Mouse (Mus musculus): ENCODE measurements at regions not wholly inside any gene's neighbourhood (a gene's known extent, or its start where the extent isn't known, plus 50 kb on each side); places are given as distances from the start of the nearest gene placed in this dataset.

DNA sequence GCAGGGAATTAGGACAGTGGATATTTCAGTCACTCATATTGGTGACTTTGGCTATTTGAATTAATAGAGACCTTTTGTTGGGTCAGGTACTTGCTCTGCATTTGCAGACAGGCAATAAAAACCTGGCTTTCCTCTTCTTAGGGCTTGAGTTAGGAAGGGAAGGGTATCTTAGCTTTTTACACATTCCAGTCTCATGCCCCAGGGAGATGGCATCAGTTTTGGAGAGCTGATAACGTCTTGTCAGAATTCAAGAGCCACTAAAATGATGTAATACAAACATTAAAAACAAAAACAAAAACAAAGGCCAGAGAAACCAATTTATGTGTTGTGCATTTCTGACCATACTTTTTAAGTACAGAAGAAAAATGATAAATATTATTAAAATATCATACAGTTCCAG lies 214.3 kb downstream of the Ktn1 start:
- Histone ChIP-seq H3K9me3 (no peaks in the 10 kb centered on the region), H3K4me2 (no peak overlapping the region), H3K27me3 (no peaks in the 10 kb centered on the region), H3K9ac (no peak overlapping the region), H3K27ac (no peak overlapping the region), H3K4me1 (peaks cover 4% of the 10 kb centered on the region; the same call in 1 of the 2 replicates), H3K36me3 (no peaks in the 10 kb centered on the region), H3K4me3 (no peak overlapping the region)
- WGBS: 54% methylated on average over 1 of the region's 1 CpGs
- ATAC-seq (ENCODE audit: insufficient number of reproducible peaks, insufficient read depth, low FRiP score, low TSS enrichment, low read depth): no peak

DNA sequence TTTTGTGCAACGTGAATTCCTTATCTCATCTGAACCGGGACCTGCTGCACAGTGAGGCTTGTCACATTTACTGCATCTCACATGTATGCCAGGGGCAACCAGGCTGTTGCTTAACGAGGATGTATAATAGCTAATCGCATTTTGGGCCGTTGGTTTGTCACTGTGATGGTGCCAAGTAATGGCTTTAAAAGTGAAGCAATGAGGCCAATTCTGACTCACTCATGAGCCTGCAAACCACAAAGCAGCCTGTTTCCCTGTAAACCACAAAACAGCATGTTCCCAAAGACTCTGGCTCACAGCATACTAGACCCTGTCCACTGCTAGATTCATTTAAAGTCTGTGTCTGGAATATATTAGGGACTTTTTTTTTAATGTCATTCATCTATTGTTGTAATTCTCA lies 214.8 kb downstream of the Ktn1 start:
- Histone ChIP-seq H3K36me3 (no peaks in the 10 kb centered on the region), H3K9me3 (no peaks in the 10 kb centered on the region), H3K9ac (no peak overlapping the region), H3K4me3 (no peak overlapping the region), H3K27me3 (no peaks in the 10 kb centered on the region), H3K27ac (no peak overlapping the region), H3K4me2 (no peak overlapping the region), H3K4me1 (peaks cover 4% of the 10 kb centered on the region; the same call in 1 of the 2 replicates)
- ATAC-seq (ENCODE audit: insufficient number of reproducible peaks, insufficient read depth, low FRiP score, low TSS enrichment, low read depth): no peak
- WGBS: 47% methylated on average over 5 of the region's 5 CpGs

DNA sequence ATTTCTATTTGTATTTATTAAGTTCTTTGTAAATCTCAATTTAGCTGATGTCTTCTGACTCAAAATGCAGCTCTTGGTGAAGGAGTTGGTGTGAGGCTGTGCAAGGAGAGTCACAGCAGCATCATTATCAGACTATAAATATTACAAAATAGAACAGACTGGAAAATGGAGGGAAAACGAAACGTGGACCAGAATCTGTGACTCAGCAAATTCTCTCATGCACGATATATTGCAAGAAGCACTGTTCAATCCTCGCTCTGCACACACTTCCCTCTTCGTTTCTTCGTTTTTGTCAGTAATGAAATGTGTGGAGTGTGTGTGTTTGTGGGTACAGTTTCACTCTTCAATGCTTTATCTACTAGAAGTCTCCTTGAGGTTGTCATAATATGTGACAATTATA lies 215.5 kb downstream of the Ktn1 start:
- Histone ChIP-seq H3K9ac (no peak overlapping the region), H3K4me1 (peaks cover 4% of the 10 kb centered on the region; the same call in 1 of the 2 replicates), H3K9me3 (no peaks in the 10 kb centered on the region), H3K4me2 (no peak overlapping the region), H3K36me3 (no peaks in the 10 kb centered on the region), H3K27me3 (no peaks in the 10 kb centered on the region), H3K27ac (no peak overlapping the region), H3K4me3 (no peak overlapping the region)
- no peak for ATAC-seq (ENCODE audit: insufficient number of reproducible peaks, insufficient read depth, low FRiP score, low TSS enrichment, low read depth)
- WGBS: 82% methylated on average over 6 of the region's 6 CpGs

DNA sequence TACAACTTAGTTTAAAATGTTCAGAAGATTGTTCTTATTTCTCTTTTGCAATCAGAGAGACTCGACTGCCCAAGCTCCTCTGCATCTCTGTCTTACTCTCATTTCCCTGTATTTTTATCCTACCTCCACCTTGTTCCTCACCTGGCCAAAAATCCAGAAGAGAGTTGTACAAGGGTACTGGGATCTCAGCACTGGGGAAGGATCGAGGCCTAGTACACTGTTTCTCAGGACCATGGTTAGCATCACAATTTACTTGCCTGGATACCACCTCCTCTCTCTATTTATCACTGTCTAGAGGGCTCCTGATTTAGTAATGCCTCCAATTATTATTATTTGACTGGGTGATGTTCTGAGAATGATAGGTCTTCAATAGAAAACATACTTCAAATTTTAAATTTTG lies 218.8 kb downstream of the Ktn1 start:
- 88% methylated on average over 2 of the region's 2 CpGs for WGBS
- H3K4me1 ChIP-seq: peaks cover 4% of the 10 kb centered on the region; the same call in 1 of the 2 replicates
- no peaks in the 10 kb centered on the region for H3K36me3 ChIP-seq
- no peaks in the 10 kb centered on the region for H3K27me3 ChIP-seq
- H3K4me3 ChIP-seq: no peak overlapping the region
- H3K9me3 ChIP-seq: no peaks in the 10 kb centered on the region
- no peak overlapping the region for H3K4me2 ChIP-seq
- no peak for ATAC-seq (ENCODE audit: insufficient number of reproducible peaks, insufficient read depth, low FRiP score, low TSS enrichment, low read depth)
- H3K27ac ChIP-seq: no peak overlapping the region
- no peak overlapping the region for H3K9ac ChIP-seq

GRCm38 (mm10) chr14:47868258-47868780 lies 220.1 kb downstream of the Ktn1 start:
- H3K36me3 ChIP-seq: no peaks in the 10 kb centered on the region
- ATAC-seq (ENCODE audit: insufficient number of reproducible peaks, insufficient read depth, low FRiP score, low TSS enrichment, low read depth): no peak
- no peak overlapping the region for H3K4me2 ChIP-seq
- H3K27me3 ChIP-seq: no peaks in the 10 kb centered on the region
- WGBS: 57% methylated on average over 3 of the region's 3 CpGs
- no peaks in the 10 kb centered on the region for H3K9me3 ChIP-seq
- H3K27ac ChIP-seq: no peak overlapping the region
- no peak overlapping the region for H3K9ac ChIP-seq
- H3K4me3 ChIP-seq: no peak overlapping the region
- H3K4me1 ChIP-seq: peaks cover 4% of the 10 kb centered on the region; the same call in 1 of the 2 replicates

- Histone ChIP-seq H3K27ac (no peak overlapping the region), H3K9ac (no peak overlapping the region), H3K4me1 (no peaks in the 10 kb centered on the region), H3K27me3 (no peaks in the 10 kb centered on the region), H3K4me2 (no peak overlapping the region), H3K4me3 (no peak overlapping the region), H3K36me3 (no peaks in the 10 kb centered on the region), H3K9me3 (no peaks in the 10 kb centered on the region; the same call in 1 of the 2 replicates)
- 38% methylated on average over 5 of the region's 5 CpGs for WGBS
- no peak for ATAC-seq (ENCODE audit: insufficient number of reproducible peaks, insufficient read depth, low FRiP score, low TSS enrichment, low read depth)
Observed at GRCm38 (mm10) chr14:47876585-47876984, 228.3 kb downstream of the Ktn1 start.

DNA sequence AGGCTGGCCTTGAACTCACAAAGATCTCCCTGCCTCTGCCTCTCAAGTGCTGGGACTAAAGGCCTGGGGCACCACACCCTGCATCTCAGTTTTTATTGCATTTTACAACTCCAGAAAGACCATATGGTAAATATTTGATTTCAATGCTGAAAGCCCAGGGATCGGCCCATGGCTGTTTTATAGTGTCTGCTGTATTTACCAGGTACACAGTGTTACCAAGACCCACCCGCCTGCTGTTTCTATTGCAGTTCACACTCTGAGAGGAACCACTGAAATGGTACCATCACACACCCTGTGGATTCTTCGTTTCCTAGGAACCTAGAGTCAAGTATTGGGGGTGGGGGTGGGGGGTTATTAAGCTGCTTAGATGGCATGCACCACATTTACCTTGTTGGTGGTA lies 228.9 kb downstream of the Ktn1 start:
- 78% methylated on average over 3 of the region's 3 CpGs for WGBS
- no peak overlapping the region for H3K4me2 ChIP-seq

GRCm38 (mm10) chr14:47877771-47878443 lies 229.7 kb downstream of the Ktn1 start:
- H3K4me1 ChIP-seq: no peaks in the 10 kb centered on the region
- H3K9me3 ChIP-seq: no peaks in the 10 kb centered on the region; the same call in 1 of the 2 replicates
- no peak overlapping the region for H3K4me2 ChIP-seq
- no peaks in the 10 kb centered on the region for H3K36me3 ChIP-seq
- H3K4me3 ChIP-seq: no peak overlapping the region
- WGBS: 95% methylated on average over 5 of the region's 5 CpGs
- no peak overlapping the region for H3K27ac ChIP-seq
- H3K27me3 ChIP-seq: no peaks in the 10 kb centered on the region
- ATAC-seq (ENCODE audit: insufficient number of reproducible peaks, insufficient read depth, low FRiP score, low TSS enrichment, low read depth): no peak
- no peak overlapping the region for H3K9ac ChIP-seq

More for the DNA sequence above, 228.9 kb downstream of the Ktn1 start:
- ATAC-seq (ENCODE audit: insufficient number of reproducible peaks, insufficient read depth, low FRiP score, low TSS enrichment, low read depth): no peak
- H3K9ac ChIP-seq: no peak overlapping the region
- no peaks in the 10 kb centered on the region for H3K4me1 ChIP-seq
- H3K27me3 ChIP-seq: no peaks in the 10 kb centered on the region
- H3K36me3 ChIP-seq: no peaks in the 10 kb centered on the region
- H3K9me3 ChIP-seq: no peaks in the 10 kb centered on the region; the same call in 1 of the 2 replicates
- H3K27ac ChIP-seq: no peak overlapping the region
- H3K4me3 ChIP-seq: no peak overlapping the region

DNA sequence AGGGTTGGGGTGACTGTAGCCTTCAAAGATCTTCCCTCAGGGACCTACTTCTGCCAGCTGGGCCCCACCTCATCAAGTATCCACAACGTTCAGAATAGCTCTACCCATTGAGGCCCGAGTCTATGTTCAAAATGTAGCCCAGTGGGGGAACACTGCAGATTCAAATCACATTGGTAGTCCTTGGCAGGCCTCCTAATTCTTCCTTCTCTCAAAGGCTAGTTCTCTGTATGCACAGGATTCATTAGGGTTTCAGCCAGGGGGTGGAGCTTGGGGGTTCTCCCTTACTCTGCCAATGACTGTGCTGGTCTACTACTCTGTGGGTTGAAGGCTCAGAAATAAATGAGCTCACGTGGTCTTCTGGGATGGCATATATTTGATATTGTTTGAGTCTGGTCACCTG lies 235.3 kb upstream of the Peli2 start:
- Histone ChIP-seq H3K27ac (no peak overlapping the region), H3K4me3 (no peak overlapping the region), H3K9ac (no peak overlapping the region), H3K4me2 (no peak overlapping the region), H3K9me3 (no peaks in the 10 kb centered on the region; the same call in 1 of the 2 replicates), H3K4me1 (no peaks in the 10 kb centered on the region), H3K36me3 (no peaks in the 10 kb centered on the region), H3K27me3 (no peaks in the 10 kb centered on the region)
- no peak for ATAC-seq (ENCODE audit: insufficient number of reproducible peaks, insufficient read depth, low FRiP score, low TSS enrichment, low read depth)
- WGBS: 82% methylated on average over 3 of the region's 3 CpGs

- WGBS: 69% methylated on average over 9 of the region's 9 CpGs
Observed at GRCm38 (mm10) chr14:47890251-47891198, 230.1 kb upstream of the Peli2 start.

GRCm38 (mm10) chr14:47896581-47896980 lies 224.0 kb upstream of the Peli2 start:
- ATAC-seq (ENCODE audit: insufficient number of reproducible peaks, insufficient read depth, low FRiP score, low TSS enrichment, low read depth): no peak
- Histone ChIP-seq H3K9ac (no peak overlapping the region), H3K36me3 (no peaks in the 10 kb centered on the region), H3K4me3 (no peak overlapping the region), H3K27ac (no peak overlapping the region), H3K4me2 (no peak overlapping the region), H3K27me3 (no peaks in the 10 kb centered on the region), H3K9me3 (no peaks in the 10 kb centered on the region), H3K4me1 (no peaks in the 10 kb centered on the region)
- 92% methylated on average over 3 of the region's 3 CpGs for WGBS

More at GRCm38 (mm10) chr14:47890251-47891198, 230.1 kb upstream of the Peli2 start:
- Histone ChIP-seq H3K4me3 (no peak overlapping the region), H3K9me3 (no peaks in the 10 kb centered on the region), H3K27ac (no peak overlapping the region), H3K27me3 (no peaks in the 10 kb centered on the region), H3K36me3 (no peaks in the 10 kb centered on the region), H3K9ac (no peak overlapping the region), H3K4me1 (no peaks in the 10 kb centered on the region), H3K4me2 (no peak overlapping the region)
- ATAC-seq (ENCODE audit: insufficient number of reproducible peaks, insufficient read depth, low FRiP score, low TSS enrichment, low read depth): no peak

Measured in embryonic facial prominence, embryonic 13.5 days (tissue).